Mouse (Mus musculus) kidney, postnatal 14 days (tissue): ENCODE measurements around the gene Retreg1.
"Not testable (repeated sequence)": the region's sequence is repeated elsewhere in the genome, so short reads cannot be mapped to it uniquely, and the experiment has no call there.

Source experiments
- DNase-seq: peaks from one replicate; pipeline ENCODE4 v3.0.0; 2022; ENCODE audit warnings: mixed read lengths

Retreg1 gene

GRCm38 (mm10) chr15:25949696-25950095, 106.7 kb downstream of the Retreg1 start:
- no peak for DNase-seq

- DNase-seq: no peak
These were observed 107.6 kb downstream of the Retreg1 start for GRCm38 (mm10) chr15:25950584-25950983.

DNA sequence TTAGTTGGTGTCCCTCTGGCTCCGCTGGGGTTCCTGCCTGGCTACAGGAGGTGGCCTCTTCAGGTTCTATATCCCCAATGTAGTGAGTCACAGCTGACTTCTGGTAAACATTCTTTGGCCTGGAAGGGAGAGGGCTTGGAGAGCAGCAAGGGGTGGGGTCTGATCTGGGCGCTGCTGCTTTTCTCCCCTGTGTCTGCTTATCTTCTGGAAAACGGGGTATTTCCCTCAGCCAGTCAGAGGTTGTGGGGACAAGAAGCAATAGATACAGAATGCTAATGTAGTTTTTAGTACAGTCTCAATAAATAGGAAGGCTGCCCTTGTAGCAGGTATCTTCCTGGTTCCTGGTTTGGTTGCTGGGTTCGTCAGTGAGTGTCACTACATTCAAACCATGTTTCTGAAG, 108.1 kb downstream of the Retreg1 start:
- no peak for DNase-seq

- DNase-seq: no peak
These were observed 113.0 kb downstream of the Retreg1 start for GRCm38 (mm10) chr15:25956001-25956400.

DNA sequence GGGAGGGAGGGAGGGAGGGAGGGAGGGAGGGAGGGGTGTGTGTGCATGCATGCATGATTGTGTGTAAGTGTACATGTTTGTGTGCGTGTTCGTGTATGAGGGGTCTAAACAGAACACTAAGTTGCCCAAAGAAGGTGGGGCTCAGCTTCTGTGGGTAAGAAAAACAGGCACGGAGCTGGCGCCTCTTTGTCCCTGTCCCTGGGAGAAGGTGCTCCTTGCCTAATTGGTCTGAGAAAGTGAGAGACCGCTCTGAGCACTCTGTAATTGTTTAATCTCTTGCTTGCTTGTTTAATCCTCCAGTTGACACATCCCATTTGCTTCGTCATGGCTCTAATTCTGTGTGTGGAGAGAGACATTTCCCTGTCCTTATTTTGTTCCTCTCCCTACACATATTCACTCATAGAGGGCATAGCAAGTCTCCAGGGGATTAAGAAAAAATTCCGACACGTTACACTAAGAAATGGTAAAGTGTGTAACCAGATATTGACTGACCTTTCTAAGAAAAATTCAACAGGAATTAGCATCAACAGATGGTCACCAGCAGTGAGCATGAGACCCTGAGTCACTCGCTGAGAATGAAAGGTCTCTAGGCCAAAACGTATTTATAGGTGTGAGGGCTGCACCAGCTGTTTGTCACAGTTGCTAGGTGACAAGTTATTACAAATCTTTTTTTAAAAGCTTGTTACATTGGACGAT, 113.6 kb downstream of the Retreg1 start:
- peak; percentile 49 for DNase-seq

DNA sequence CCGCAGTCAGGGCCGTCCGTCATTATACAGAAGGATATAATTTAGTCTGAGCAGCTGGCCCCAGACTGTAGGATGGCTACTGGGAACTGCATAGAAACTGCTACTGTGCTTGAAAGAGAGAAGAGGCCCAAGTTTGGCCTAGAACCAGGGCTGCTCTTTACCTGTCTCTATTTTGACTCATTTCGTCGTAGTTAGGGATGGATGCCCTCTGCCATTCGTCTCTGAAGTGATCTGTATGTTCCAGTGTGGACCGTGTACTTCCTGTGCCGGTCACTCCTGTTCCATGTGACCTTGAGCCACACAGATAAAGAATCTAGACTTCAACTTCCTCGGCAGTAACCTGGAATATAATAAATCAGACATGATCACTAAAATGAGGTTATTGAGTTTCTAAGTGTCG, 114.7 kb downstream of the Retreg1 start:
- no peak for DNase-seq

GRCm38 (mm10) chr15:25959375-25959774, 116.4 kb downstream of the Retreg1 start:
- DNase-seq: peak; percentile 60

DNA sequence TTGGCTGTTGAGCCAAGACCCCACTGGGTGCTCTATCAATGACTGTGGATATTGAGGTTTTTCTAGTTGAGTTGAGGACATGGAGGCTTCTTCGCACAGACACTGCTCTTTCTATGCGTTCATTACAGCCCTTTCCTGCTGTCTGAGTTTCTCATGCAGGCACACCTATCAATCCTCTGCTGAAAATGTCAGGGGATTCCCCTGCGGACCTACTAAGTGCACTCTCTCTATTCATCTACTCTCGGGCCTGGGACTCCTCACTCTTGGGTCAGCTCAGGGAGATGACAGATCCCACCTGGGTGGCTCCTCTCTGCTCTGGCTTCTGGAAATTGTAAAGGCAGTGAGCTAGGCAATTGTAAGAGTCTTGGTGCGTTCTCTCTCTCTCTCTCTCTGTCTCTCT, 117.3 kb downstream of the Retreg1 start:
- no peak for DNase-seq

GRCm38 (mm10) chr15:25966220-25966774, 123.3 kb downstream of the Retreg1 start:
- no peak for DNase-seq

GRCm38 (mm10) chr15:25971596-25971995, 128.6 kb downstream of the Retreg1 start:
- DNase-seq: no peak

- no peak for DNase-seq
These were observed 129.8 kb downstream of the Retreg1 start for GRCm38 (mm10) chr15:25972758-25973157.

- no peak for DNase-seq
These were observed 131.4 kb downstream of the Retreg1 start for GRCm38 (mm10) chr15:25974352-25974751.

GRCm38 (mm10) chr15:25975810-25976209, 132.8 kb downstream of the Retreg1 start:
- DNase-seq: no peak

DNA sequence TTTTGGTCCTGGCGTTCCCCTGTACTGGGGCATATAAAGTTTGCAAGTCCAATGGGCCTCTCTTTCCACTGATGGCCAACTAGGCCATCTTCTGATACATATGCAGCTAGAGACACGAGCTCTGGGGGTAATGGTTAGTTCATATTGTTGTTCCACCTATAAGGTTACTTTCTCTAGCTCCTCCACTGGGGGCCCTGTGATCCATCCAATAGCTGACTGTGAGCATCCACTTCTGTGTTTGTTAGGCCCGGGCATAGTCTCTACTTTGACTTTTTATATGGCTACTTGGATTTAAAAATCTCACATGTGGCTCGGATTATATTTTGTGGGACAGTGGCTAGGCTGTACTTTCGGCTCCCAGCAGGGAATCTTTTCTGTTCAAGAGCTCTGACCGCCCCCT, 140.6 kb downstream of the Retreg1 start:
- DNase-seq: not testable (repeated sequence)

GRCm38 (mm10) chr15:25984067-25984733, 141.2 kb downstream of the Retreg1 start, which contains the start of gene Zfp622:
TSS of gene Zfp622 (plus strand) at chr15:25984366.
- DNase-seq: peak; percentile 96

GRCm38 (mm10) chr15:25984734-25985492, 141.9 kb downstream of the Retreg1 start:
- DNase-seq: no peak

- DNase-seq: peak; percentile 70
These were observed 150.2 kb downstream of the Retreg1 start for GRCm38 (mm10) chr15:25992992-25993727.

DNA sequence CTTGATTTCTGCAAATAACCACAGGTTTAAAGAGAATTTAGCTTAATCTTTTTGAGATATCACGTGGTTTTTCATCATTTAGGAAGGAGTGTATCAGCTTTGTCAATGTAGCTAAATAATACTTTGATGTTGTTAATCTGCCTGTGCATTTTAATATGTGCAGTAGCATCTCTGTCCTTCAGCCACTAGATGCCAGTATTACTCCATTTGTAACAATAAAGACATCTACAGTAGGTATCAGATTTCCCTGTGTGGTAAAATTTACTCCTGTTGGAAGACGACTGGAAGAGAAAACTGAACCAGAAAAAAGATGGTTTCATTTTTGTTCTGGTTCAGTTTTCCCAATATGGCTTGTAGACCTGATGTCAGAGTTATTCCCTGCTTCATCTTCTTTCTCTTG, 152.5 kb downstream of the Retreg1 start:
- DNase-seq: peak; percentile 16

GRCm38 (mm10) chr15:25999545-25999944, 156.6 kb downstream of the Retreg1 start:
- DNase-seq: not testable (repeated sequence)

- DNase-seq: no peak
These were observed 165.6 kb downstream of the Retreg1 start for GRCm38 (mm10) chr15:26008621-26009020.

- DNase-seq: no peak
These were observed 169.9 kb downstream of the Retreg1 start for GRCm38 (mm10) chr15:26012891-26013290.

DNA sequence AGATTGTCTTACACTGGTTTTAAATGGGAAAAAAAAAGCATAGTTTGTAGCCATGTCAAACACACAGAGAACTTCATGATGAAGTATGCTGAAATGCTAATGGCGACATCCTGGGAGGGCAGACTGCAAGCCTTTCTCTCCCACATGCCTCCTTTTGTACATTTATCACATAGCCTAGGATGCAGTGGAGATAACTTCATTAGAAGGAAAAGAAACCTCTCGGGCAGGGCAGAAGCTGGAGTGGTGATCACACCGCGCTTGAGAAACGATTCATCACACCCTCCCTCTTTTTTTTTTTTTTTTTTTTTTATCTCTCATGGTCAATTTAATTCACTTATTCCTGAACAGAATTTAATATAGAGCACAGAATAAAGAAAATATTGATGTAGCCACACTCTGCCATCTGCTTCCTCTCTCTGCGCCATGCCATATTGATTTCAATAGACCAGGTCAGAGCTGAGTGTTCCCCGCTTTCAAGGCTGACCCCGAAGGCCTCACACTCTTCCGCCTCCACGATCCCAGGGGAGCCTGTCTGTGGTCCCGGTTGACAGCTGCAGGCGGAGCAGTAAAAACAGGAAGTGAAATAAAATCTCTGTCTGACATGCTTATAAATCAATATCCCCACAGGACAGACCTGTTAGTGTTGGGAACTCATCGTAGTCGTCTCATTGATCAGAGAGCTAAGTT, 173.1 kb downstream of the Retreg1 start:
- DNase-seq: peak; percentile 55
